Mouse (Mus musculus): Measurements from ENCODE around the gene Tox4. TPM values are rescaled to one million over a fixed set of nuclear protein-coding genes. Genes with fewer than 3 reads are reported as not detected.
"Not testable (repeated sequence)": the region's sequence is repeated elsewhere in the genome, so short reads cannot be mapped to it uniquely, and the experiment has no call there.

Tox4 gene
- polyA plus RNA-seq, 1 experiment from 2014 or later = 55.5 TPM

- WGBS = 1% methylated on average over 21 of the region's 21 CpGs
- no peaks in the 10 kb centered on the region for H3K9me3 ChIP-seq
- H3K4me3 ChIP-seq = peak overlapping the region; percentile 81
- H3K36me3 ChIP-seq = peaks cover 12% of the 10 kb centered on the region
- H3K9ac ChIP-seq = peak overlapping the region; percentile 92
- peak overlapping the region; percentile 90 for H3K27ac ChIP-seq
- peak overlapping the region; percentile 72 for H3K4me2 ChIP-seq
- peaks cover 13% of the 10 kb centered on the region for H3K4me1 ChIP-seq (replicated peaks)
- H3K27me3 ChIP-seq = no peaks in the 10 kb centered on the region
- ATAC-seq (ENCODE audit: low FRiP score) = peak; percentile 55
These were observed 788 bp downstream of the Tox4 start for GRCm38 (mm10) chr14:52279747-52280120.

- H3K9ac ChIP-seq = no peak overlapping the region
- no peaks in the 10 kb centered on the region for H3K27me3 ChIP-seq
- 96% methylated on average over 5 of the region's 5 CpGs for WGBS
- no peak overlapping the region for H3K27ac ChIP-seq
- no peak for ATAC-seq (ENCODE audit: low FRiP score)
- H3K4me3 ChIP-seq = no peak overlapping the region
- H3K4me1 ChIP-seq (replicated peaks) = peaks cover 9% of the 10 kb centered on the region
- H3K9me3 ChIP-seq = no peaks in the 10 kb centered on the region
- H3K4me2 ChIP-seq = no peak overlapping the region
- peaks cover 33% of the 10 kb centered on the region for H3K36me3 ChIP-seq
These were observed 4.7 kb downstream of the Tox4 start for GRCm38 (mm10) chr14:52283629-52284028.

- H3K4me3 ChIP-seq = no peak overlapping the region
- ATAC-seq (ENCODE audit: low FRiP score) = no peak
- no peak overlapping the region for H3K9ac ChIP-seq
- no peaks in the 10 kb centered on the region for H3K27me3 ChIP-seq
- H3K27ac ChIP-seq = no peak overlapping the region
- peaks cover 9% of the 10 kb centered on the region for H3K4me1 ChIP-seq (replicated peaks)
- 96% methylated on average over 3 of the region's 3 CpGs for WGBS
- no peaks in the 10 kb centered on the region for H3K9me3 ChIP-seq
- peaks cover 37% of the 10 kb centered on the region for H3K36me3 ChIP-seq
- H3K4me2 ChIP-seq = no peak overlapping the region
These were observed 5.2 kb downstream of the Tox4 start for GRCm38 (mm10) chr14:52284191-52284590.

GRCm38 (mm10) chr14:52295558-52296264 lies 16.8 kb downstream of the Tox4 start:
- no peaks in the 10 kb centered on the region for H3K27me3 ChIP-seq
- H3K36me3 ChIP-seq = peaks cover 86% of the 10 kb centered on the region
- 70% methylated on average over 6 of the region's 6 CpGs for WGBS
- no peak overlapping the region for H3K4me3 ChIP-seq
- no peaks in the 10 kb centered on the region for H3K9me3 ChIP-seq
- H3K4me1 ChIP-seq (replicated peaks) = no peaks in the 10 kb centered on the region
- no peak overlapping the region for H3K9ac ChIP-seq
- no peak overlapping the region for H3K4me2 ChIP-seq
- ATAC-seq (ENCODE audit: low FRiP score) = peak; percentile 67
- H3K27ac ChIP-seq = no peak overlapping the region

GRCm38 (mm10) chr14:52303517-52303916 lies 24.6 kb downstream of the Tox4 start:
- Histone ChIP-seq H3K36me3 (peaks cover 18% of the 10 kb centered on the region), H3K4me2 (peak overlapping the region; percentile 75; the same call in 1 of the 2 replicates), H3K4me1 (replicated peaks) (peaks cover 22% of the 10 kb centered on the region)
- H3K27me3 ChIP-seq; H3K9ac ChIP-seq; ATAC-seq (ENCODE audit: low FRiP score); H3K9me3 ChIP-seq; H3K4me3 ChIP-seq; H3K27ac ChIP-seq: not testable (repeated sequence)
- 91% methylated on average over 3 of the region's 3 CpGs for WGBS

GRCm38 (mm10) chr14:52304644-52305271 lies 25.8 kb downstream of the Tox4 start, which contains the start of gene Mettl3:
Gene Mettl3 (minus strand): TSS chr14:52305128.
- H3K4me2 ChIP-seq = peak within 1 kb of the TSS; percentile 75
- peak within 1 kb of the TSS; percentile 62 for H3K4me3 ChIP-seq
- WGBS = under 1% methylated on average over 46 of the region's 46 CpGs
- no peaks in the 10 kb centered on the region for H3K27me3 ChIP-seq
- peak; percentile 96 for ATAC-seq (ENCODE audit: low FRiP score)
- peaks cover 20% of the 10 kb centered on the region for H3K36me3 ChIP-seq
- H3K9me3 ChIP-seq = no peaks in the 10 kb centered on the region
- H3K27ac ChIP-seq = peak within 1 kb of the TSS; percentile 94
- H3K4me1 ChIP-seq (replicated peaks) = peaks cover 25% of the 10 kb centered on the region
- H3K9ac ChIP-seq = peak within 1 kb of the TSS; percentile 80

- Histone ChIP-seq H3K27ac (no peak overlapping the region), H3K9ac (no peak overlapping the region), H3K4me3 (no peak overlapping the region), H3K27me3 (no peaks in the 10 kb centered on the region), H3K36me3 (peaks cover 22% of the 10 kb centered on the region), H3K9me3 (no peaks in the 10 kb centered on the region), H3K4me2 (no peak overlapping the region), H3K4me1 (replicated peaks) (peaks cover 33% of the 10 kb centered on the region)
- ATAC-seq (ENCODE audit: low FRiP score) = no peak
- WGBS = 94% methylated on average over 2 of the region's 2 CpGs
These were observed 27.2 kb downstream of the Tox4 start for GRCm38 (mm10) chr14:52306100-52306499.

GRCm38 (mm10) chr14:52310343-52310742 lies 31.4 kb downstream of the Tox4 start:
- not testable (repeated sequence) for H3K9me3 ChIP-seq; H3K27ac ChIP-seq; H3K4me3 ChIP-seq; ATAC-seq (ENCODE audit: low FRiP score); H3K9ac ChIP-seq; H3K27me3 ChIP-seq; H3K4me2 ChIP-seq
- H3K36me3 ChIP-seq = peaks cover 60% of the 10 kb centered on the region
- WGBS = 94% methylated on average over 6 of the region's 6 CpGs
- H3K4me1 ChIP-seq (replicated peaks) = peaks cover 59% of the 10 kb centered on the region

- Histone ChIP-seq H3K27me3 (no peaks in the 10 kb centered on the region), H3K9me3 (no peaks in the 10 kb centered on the region), H3K4me3 (peak overlapping the region; percentile 7; the same call in 1 of the 2 replicates), H3K4me1 (replicated peaks) (peaks cover 56% of the 10 kb centered on the region), H3K4me2 (peak overlapping the region; percentile 95), H3K9ac (no peak overlapping the region), H3K27ac (no peak overlapping the region), H3K36me3 (peaks cover 60% of the 10 kb centered on the region)
- WGBS = 98% methylated on average over 2 of the region's 2 CpGs
- ATAC-seq (ENCODE audit: low FRiP score) = no peak
These were observed 32.0 kb downstream of the Tox4 start for GRCm38 (mm10) chr14:52310906-52311305.

- ATAC-seq (ENCODE audit: low FRiP score) = no peak
- no peaks in the 10 kb centered on the region for H3K27me3 ChIP-seq
- 82% methylated on average over 26 of the region's 26 CpGs for WGBS
- H3K9me3 ChIP-seq = no peaks in the 10 kb centered on the region
- H3K36me3 ChIP-seq = peaks cover 54% of the 10 kb centered on the region
- peak overlapping the region; percentile 97 for H3K27ac ChIP-seq
- peak overlapping the region; percentile 78 for H3K4me3 ChIP-seq
- H3K4me2 ChIP-seq = peak overlapping the region; percentile 95
- peaks cover 64% of the 10 kb centered on the region for H3K4me1 ChIP-seq (replicated peaks)
- peak overlapping the region; percentile 92 for H3K9ac ChIP-seq
These were observed 35.2 kb downstream of the Tox4 start for GRCm38 (mm10) chr14:52313931-52314807.

GRCm38 (mm10) chr14:52314808-52315150 lies 35.8 kb downstream of the Tox4 start:
- WGBS = 44% methylated on average over 8 of the region's 8 CpGs
- H3K27ac ChIP-seq = peak overlapping the region; percentile 97
- H3K36me3 ChIP-seq = peaks cover 48% of the 10 kb centered on the region
- ATAC-seq (ENCODE audit: low FRiP score) = no peak
- no peaks in the 10 kb centered on the region for H3K27me3 ChIP-seq
- H3K4me2 ChIP-seq = peak overlapping the region; percentile 95
- H3K4me1 ChIP-seq (replicated peaks) = peaks cover 60% of the 10 kb centered on the region
- H3K9me3 ChIP-seq = no peaks in the 10 kb centered on the region
- H3K9ac ChIP-seq = peak overlapping the region; percentile 92
- peak overlapping the region; percentile 78 for H3K4me3 ChIP-seq

GRCm38 (mm10) chr14:52315283-52315780 lies 36.4 kb downstream of the Tox4 start:
- H3K27ac ChIP-seq = peak overlapping the region; percentile 97
- peak overlapping the region; percentile 78 for H3K4me3 ChIP-seq
- peak; percentile 5 for ATAC-seq (ENCODE audit: low FRiP score)
- H3K36me3 ChIP-seq = peaks cover 46% of the 10 kb centered on the region
- WGBS = 9% methylated on average over 17 of the region's 17 CpGs
- peaks cover 60% of the 10 kb centered on the region for H3K4me1 ChIP-seq (replicated peaks)
- H3K27me3 ChIP-seq = no peaks in the 10 kb centered on the region
- no peaks in the 10 kb centered on the region for H3K9me3 ChIP-seq
- peak overlapping the region; percentile 95 for H3K4me2 ChIP-seq
- peak overlapping the region; percentile 92 for H3K9ac ChIP-seq

Measured in hindbrain, embryonic 13.5 days (tissue).